Mouse (Mus musculus): ENCODE measurements at regions not wholly inside any gene's neighbourhood (a gene's known extent, or its start where the extent isn't known, plus 50 kb on each side); places are given as distances from the start of the nearest gene placed in this dataset.

GRCm38 (mm10) chr6:143386597-143387450, 219.8 kb downstream of the Etnk1 start:
- no peak for ATAC-seq
- WGBS = 86% methylated on average over 16 of the region's 16 CpGs

GRCm38 (mm10) chr6:143393543-143394207, 226.7 kb downstream of the Etnk1 start:
- 57% methylated on average over 10 of the region's 10 CpGs for WGBS
- no peak overlapping the region for H3K9ac ChIP-seq (ENCODE audit: low read depth, low read length)
- ATAC-seq = no peak
- no peaks in the 10 kb centered on the region for H3K9me3 ChIP-seq (ENCODE audit: control insufficient read depth, low read length)
- H3K27ac ChIP-seq (ENCODE audit: low read length) = no peak overlapping the region
- no peaks in the 10 kb centered on the region for H3K4me1 ChIP-seq (ENCODE audit: control insufficient read depth, insufficient read depth, low read length)
- no peak overlapping the region for H3K4me3 ChIP-seq (ENCODE audit: low read length)
- no peaks in the 10 kb centered on the region for H3K27me3 ChIP-seq (replicated peaks; ENCODE audit: control insufficient read depth, insufficient read depth, low read length)
- H3K36me3 ChIP-seq (ENCODE audit: control insufficient read depth, insufficient read depth, low read length) = no peaks in the 10 kb centered on the region
- no peak overlapping the region for H3K4me2 ChIP-seq (ENCODE audit: low read depth, low read length)

More at GRCm38 (mm10) chr6:143386597-143387450, 219.8 kb downstream of the Etnk1 start:
- no peaks in the 10 kb centered on the region for H3K36me3 ChIP-seq (ENCODE audit: control insufficient read depth, insufficient read depth, low read length)
- no peak overlapping the region for H3K9ac ChIP-seq (ENCODE audit: low read depth, low read length)
- no peaks in the 10 kb centered on the region for H3K27me3 ChIP-seq (replicated peaks; ENCODE audit: control insufficient read depth, insufficient read depth, low read length)
- no peak overlapping the region for H3K27ac ChIP-seq (ENCODE audit: low read length)
- H3K4me1 ChIP-seq (ENCODE audit: control insufficient read depth, insufficient read depth, low read length) = no peaks in the 10 kb centered on the region
- H3K4me3 ChIP-seq (ENCODE audit: low read length) = no peak overlapping the region
- H3K9me3 ChIP-seq (ENCODE audit: control insufficient read depth, low read length) = no peaks in the 10 kb centered on the region
- H3K4me2 ChIP-seq (ENCODE audit: low read depth, low read length) = no peak overlapping the region

GRCm38 (mm10) chr6:143394377-143394776, 227.4 kb downstream of the Etnk1 start:
- Histone ChIP-seq H3K9me3 (ENCODE audit: control insufficient read depth, low read length) (no peaks in the 10 kb centered on the region), H3K4me3 (ENCODE audit: low read length) (no peak overlapping the region), H3K4me1 (ENCODE audit: control insufficient read depth, insufficient read depth, low read length) (no peaks in the 10 kb centered on the region), H3K36me3 (ENCODE audit: control insufficient read depth, insufficient read depth, low read length) (no peaks in the 10 kb centered on the region), H3K27ac (ENCODE audit: low read length) (no peak overlapping the region), H3K27me3 (replicated peaks; ENCODE audit: control insufficient read depth, insufficient read depth, low read length) (no peaks in the 10 kb centered on the region), H3K9ac (ENCODE audit: low read depth, low read length) (no peak overlapping the region), H3K4me2 (ENCODE audit: low read depth, low read length) (no peak overlapping the region)
- ATAC-seq = no peak
- WGBS = 84% methylated on average over 15 of the region's 15 CpGs

GRCm38 (mm10) chr6:143401436-143401835, 234.4 kb downstream of the Etnk1 start:
- H3K27ac ChIP-seq (ENCODE audit: low read length) = no peak overlapping the region
- 37% methylated on average over 8 of the region's 8 CpGs for WGBS
- H3K4me3 ChIP-seq (ENCODE audit: low read length) = no peak overlapping the region
- no peaks in the 10 kb centered on the region for H3K9me3 ChIP-seq (ENCODE audit: control insufficient read depth, low read length)
- no peak for ATAC-seq
- H3K4me2 ChIP-seq (ENCODE audit: low read depth, low read length) = no peak overlapping the region
- H3K36me3 ChIP-seq (ENCODE audit: control insufficient read depth, insufficient read depth, low read length) = no peaks in the 10 kb centered on the region
- H3K27me3 ChIP-seq (replicated peaks; ENCODE audit: control insufficient read depth, insufficient read depth, low read length) = no peaks in the 10 kb centered on the region
- no peaks in the 10 kb centered on the region for H3K4me1 ChIP-seq (ENCODE audit: control insufficient read depth, insufficient read depth, low read length)
- H3K9ac ChIP-seq (ENCODE audit: low read depth, low read length) = no peak overlapping the region

- no peak overlapping the region for H3K9ac ChIP-seq (ENCODE audit: low read depth, low read length)
- WGBS = 72% methylated on average over 7 of the region's 7 CpGs
- H3K27ac ChIP-seq (ENCODE audit: low read length) = no peak overlapping the region
- H3K4me1 ChIP-seq (ENCODE audit: control insufficient read depth, insufficient read depth, low read length) = no peaks in the 10 kb centered on the region
- H3K36me3 ChIP-seq (ENCODE audit: control insufficient read depth, insufficient read depth, low read length) = no peaks in the 10 kb centered on the region
- H3K4me2 ChIP-seq (ENCODE audit: low read depth, low read length) = no peak overlapping the region
- no peaks in the 10 kb centered on the region for H3K27me3 ChIP-seq (replicated peaks; ENCODE audit: control insufficient read depth, insufficient read depth, low read length)
- no peak overlapping the region for H3K4me3 ChIP-seq (ENCODE audit: low read length)
- no peaks in the 10 kb centered on the region for H3K9me3 ChIP-seq (ENCODE audit: control insufficient read depth, low read length)
- no peak for ATAC-seq
Measured at GRCm38 (mm10) chr6:143401921-143402320, 234.9 kb downstream of the Etnk1 start.

- no peak for ATAC-seq
- H3K36me3 ChIP-seq (ENCODE audit: control insufficient read depth, insufficient read depth, low read length) = no peaks in the 10 kb centered on the region
Measured at GRCm38 (mm10) chr6:143402766-143403165, 235.7 kb downstream of the Etnk1 start.

GRCm38 (mm10) chr6:143404521-143404920, 237.5 kb downstream of the Etnk1 start:
- H3K4me2 ChIP-seq (ENCODE audit: low read depth, low read length) = no peak overlapping the region
- H3K4me1 ChIP-seq (ENCODE audit: control insufficient read depth, insufficient read depth, low read length) = no peaks in the 10 kb centered on the region
- no peak overlapping the region for H3K9ac ChIP-seq (ENCODE audit: low read depth, low read length)
- no peaks in the 10 kb centered on the region for H3K36me3 ChIP-seq (ENCODE audit: control insufficient read depth, insufficient read depth, low read length)
- WGBS = 87% methylated on average over 4 of the region's 4 CpGs
- H3K9me3 ChIP-seq (ENCODE audit: control insufficient read depth, low read length) = no peaks in the 10 kb centered on the region
- no peaks in the 10 kb centered on the region for H3K27me3 ChIP-seq (replicated peaks; ENCODE audit: control insufficient read depth, insufficient read depth, low read length)
- ATAC-seq = no peak
- H3K27ac ChIP-seq (ENCODE audit: low read length) = no peak overlapping the region
- no peak overlapping the region for H3K4me3 ChIP-seq (ENCODE audit: low read length)

More at GRCm38 (mm10) chr6:143402766-143403165, 235.7 kb downstream of the Etnk1 start:
- Histone ChIP-seq H3K27ac (ENCODE audit: low read length) (no peak overlapping the region), H3K27me3 (replicated peaks; ENCODE audit: control insufficient read depth, insufficient read depth, low read length) (no peaks in the 10 kb centered on the region), H3K9me3 (ENCODE audit: control insufficient read depth, low read length) (no peaks in the 10 kb centered on the region), H3K4me2 (ENCODE audit: low read depth, low read length) (no peak overlapping the region), H3K9ac (ENCODE audit: low read depth, low read length) (no peak overlapping the region), H3K4me1 (ENCODE audit: control insufficient read depth, insufficient read depth, low read length) (no peaks in the 10 kb centered on the region), H3K4me3 (ENCODE audit: low read length) (no peak overlapping the region)
- WGBS = 80% methylated on average over 7 of the region's 7 CpGs

- Histone ChIP-seq H3K9ac (ENCODE audit: low read depth, low read length) (no peak overlapping the region), H3K4me3 (ENCODE audit: low read length) (no peak overlapping the region), H3K27me3 (replicated peaks; ENCODE audit: control insufficient read depth, insufficient read depth, low read length) (no peaks in the 10 kb centered on the region), H3K4me2 (ENCODE audit: low read depth, low read length) (no peak overlapping the region), H3K36me3 (ENCODE audit: control insufficient read depth, insufficient read depth, low read length) (no peaks in the 10 kb centered on the region), H3K4me1 (ENCODE audit: control insufficient read depth, insufficient read depth, low read length) (no peaks in the 10 kb centered on the region), H3K9me3 (ENCODE audit: control insufficient read depth, low read length) (no peaks in the 10 kb centered on the region), H3K27ac (ENCODE audit: low read length) (no peak overlapping the region)
- 86% methylated on average over 5 of the region's 5 CpGs for WGBS
- no peak for ATAC-seq
Measured at GRCm38 (mm10) chr6:143412056-143412455, 245.0 kb downstream of the Etnk1 start.

GRCm38 (mm10) chr6:143412721-143413120, 245.7 kb downstream of the Etnk1 start:
- Histone ChIP-seq H3K27ac (ENCODE audit: low read length) (no peak overlapping the region), H3K4me2 (ENCODE audit: low read depth, low read length) (no peak overlapping the region), H3K36me3 (ENCODE audit: control insufficient read depth, insufficient read depth, low read length) (no peaks in the 10 kb centered on the region), H3K9ac (ENCODE audit: low read depth, low read length) (no peak overlapping the region), H3K4me3 (ENCODE audit: low read length) (no peak overlapping the region), H3K4me1 (ENCODE audit: control insufficient read depth, insufficient read depth, low read length) (no peaks in the 10 kb centered on the region), H3K27me3 (replicated peaks; ENCODE audit: control insufficient read depth, insufficient read depth, low read length) (no peaks in the 10 kb centered on the region), H3K9me3 (ENCODE audit: control insufficient read depth, low read length) (no peaks in the 10 kb centered on the region)
- no peak for ATAC-seq
- WGBS = 90% methylated on average over 6 of the region's 6 CpGs
